Mouse (Mus musculus): ENCODE data around the gene Arhgef3. TPM values are rescaled to one million over a fixed set of nuclear protein-coding genes. Genes with fewer than 3 reads are reported as not detected.

Gene Arhgef3
- total RNA-seq (2014; rRNA removed; ENCODE audit: low replicate concordance) (21.4 and 24.1 TPM in 2 replicates), polyA plus RNA-seq (2015; fragmentation: Nextera tagmentation; extraction: Ambion mirVana) (15.2 and 17.9 TPM in 2 replicates)

DNA sequence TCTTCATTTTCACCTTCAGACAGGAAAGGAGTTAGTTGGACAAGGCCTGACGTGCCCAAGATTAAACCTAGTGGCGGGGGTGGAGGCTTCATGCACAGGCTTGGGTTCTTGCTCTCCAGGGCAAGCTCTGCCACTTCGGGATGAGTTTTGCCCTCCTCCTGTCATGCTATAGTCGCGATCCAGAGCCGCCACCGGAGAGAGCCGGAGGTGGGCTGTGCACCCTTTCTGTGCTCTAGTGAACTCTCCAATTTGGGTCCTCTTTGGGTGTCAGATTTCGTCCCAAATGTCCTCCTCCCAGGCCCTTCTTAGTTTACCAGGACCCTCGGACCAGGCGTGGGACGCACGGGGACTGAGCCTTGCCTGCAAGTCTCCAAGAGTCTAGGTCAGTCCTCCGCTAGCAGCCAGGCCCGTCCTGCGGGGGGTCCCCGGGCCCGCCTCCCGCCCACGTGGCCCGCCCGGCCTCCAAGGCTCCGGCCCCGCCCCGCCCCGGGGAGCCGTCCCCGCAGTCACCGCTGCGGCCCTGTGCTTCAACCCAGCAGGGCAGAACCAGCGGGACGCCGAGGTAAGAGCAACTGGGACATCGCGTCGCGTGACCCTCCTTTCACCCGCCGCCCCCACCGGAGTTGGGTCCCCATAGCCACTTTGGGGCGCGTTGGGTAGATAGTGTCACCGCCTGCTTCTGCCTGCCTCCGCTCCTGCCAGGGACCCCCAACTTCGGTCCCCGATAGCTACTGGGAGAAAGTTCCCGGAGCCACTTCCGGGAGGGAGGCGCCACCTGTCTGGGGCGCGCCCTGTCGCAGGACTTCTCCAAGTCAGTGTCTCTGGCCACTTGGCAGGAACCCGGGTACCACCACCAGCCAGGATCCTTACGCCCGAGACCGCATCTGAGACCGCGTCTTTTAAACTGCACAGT is at the start of gene Arhgef3:
Arhgef3 (plus strand) TSS at position 538 of the 913 bp plus-strand sequence.
- Histone ChIP-seq H3K4me1 (ENCODE audit: control insufficient read depth, insufficient read depth) (peaks cover 8% of the 10 kb centered on the region), H3K4me2 (ENCODE audit: low read depth, low read length) (peak within 1 kb of the TSS; percentile 92), H3K27ac (ENCODE audit: low read depth) (peak within 1 kb of the TSS; percentile 62), H3K27me3 (ENCODE audit: control insufficient read depth, insufficient read depth, low read length) (no peaks in the 10 kb centered on the region), H3K4me3 (ENCODE audit: low read depth, low read length) (peak within 1 kb of the TSS; percentile 86), H3K36me3 (replicated peaks; ENCODE audit: control insufficient read depth, insufficient read depth, low read length) (no peaks in the 10 kb centered on the region), H3K9me3 (replicated peaks; ENCODE audit: control insufficient read depth, low read length) (no peaks in the 10 kb centered on the region), H3K9ac (replicated peaks; ENCODE audit: low read depth, low read length) (peak within 1 kb of the TSS; percentile 78)
- no peak for TF ChIP-seq EP300 (IDR thresholded peaks at IDR 0.05; ENCODE audit: low read depth)
- ATAC-seq (ENCODE audit: insufficient read depth, low read depth), result peak; percentile 91
- WGBS, result under 1% methylated on average over 52 of the region's 58 CpGs
- DNase-seq (ENCODE audit: low spot score), result peak; percentile 68

DNA sequence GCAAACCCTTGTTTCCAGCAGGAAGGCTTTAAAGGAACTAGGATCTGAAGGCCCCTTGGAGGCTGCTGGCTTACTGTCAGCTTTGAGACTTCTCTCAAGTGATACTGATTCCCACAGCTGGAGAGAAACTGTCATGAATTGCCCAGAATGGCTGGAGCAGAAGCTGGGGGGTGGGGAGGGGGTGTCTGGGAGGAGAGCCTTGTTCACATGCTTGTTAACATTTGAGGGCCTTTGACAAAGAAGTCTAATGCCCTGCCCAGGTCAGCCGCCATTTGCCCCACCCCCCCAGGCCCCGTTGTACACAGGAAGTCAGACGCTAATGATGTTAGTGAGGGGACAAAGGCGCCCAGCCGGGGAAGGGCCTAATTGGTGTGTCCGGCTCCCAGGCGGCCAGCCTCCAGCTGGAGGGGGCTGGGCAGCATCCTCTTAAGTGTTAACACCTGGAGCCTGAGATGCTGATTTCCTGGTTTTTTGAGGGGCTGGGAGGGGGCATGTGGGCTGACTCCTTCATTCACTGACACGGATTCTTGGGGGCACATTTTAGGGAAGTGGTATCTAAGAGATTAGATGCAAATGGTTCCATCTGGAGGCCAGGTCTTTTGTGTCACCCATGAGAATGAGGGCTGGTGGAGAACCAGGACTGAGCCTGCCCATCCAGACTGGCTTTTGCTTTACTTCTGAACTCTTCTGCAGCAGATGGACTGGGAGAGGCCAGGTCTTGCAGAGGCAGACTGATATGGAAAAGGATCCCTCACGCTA is 48.3 kb upstream of the Arhgef3 start:
- WGBS, result 26% methylated on average over 9 of the region's 9 CpGs
- Histone ChIP-seq H3K4me2 (ENCODE audit: low read depth, low read length) (no peak overlapping the region), H3K9ac (replicated peaks; ENCODE audit: low read depth, low read length) (no peak overlapping the region), H3K36me3 (replicated peaks; ENCODE audit: control insufficient read depth, insufficient read depth, low read length) (no peaks in the 10 kb centered on the region), H3K9me3 (replicated peaks; ENCODE audit: control insufficient read depth, low read length) (no peaks in the 10 kb centered on the region), H3K4me3 (ENCODE audit: low read depth, low read length) (no peak overlapping the region), H3K27ac (ENCODE audit: low read depth) (0 out of 2 replicates have a peak overlapping the region, but pooled peaks have one; percentile 18), H3K27me3 (ENCODE audit: control insufficient read depth, insufficient read depth, low read length) (no peaks in the 10 kb centered on the region), H3K4me1 (ENCODE audit: control insufficient read depth, insufficient read depth) (peaks cover 29% of the 10 kb centered on the region)
- no peak for TF ChIP-seq CTCF (IDR thresholded peaks at IDR 0.05; ENCODE audit: low read depth)
- no peak for TF ChIP-seq EP300 (IDR thresholded peaks at IDR 0.05; ENCODE audit: low read depth)
- DNase-seq (ENCODE audit: low spot score), result no peak
- peak; percentile 62; the same call in 1 of the 2 replicates for ATAC-seq (ENCODE audit: insufficient read depth, low read depth)

DNA sequence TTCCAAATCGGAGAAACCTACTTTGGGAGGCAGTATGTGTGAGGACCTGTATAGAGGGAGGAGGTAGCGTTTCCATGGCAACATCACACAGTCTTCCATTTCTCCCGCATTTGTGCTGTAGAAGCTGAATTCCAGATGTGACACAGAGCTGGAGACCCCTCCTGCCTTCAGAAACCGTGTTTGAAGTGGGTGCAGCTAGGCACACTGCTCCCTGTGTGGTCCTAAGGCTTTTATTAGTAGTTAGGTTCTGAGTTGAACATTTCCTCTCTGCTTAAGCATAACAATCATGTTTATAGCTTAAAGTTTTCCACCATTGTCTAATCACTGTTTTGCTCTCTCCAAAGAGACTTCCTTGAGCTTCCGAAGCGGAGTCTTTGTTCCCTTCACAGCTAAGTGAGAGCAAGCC is 46.8 kb upstream of the Arhgef3 start:
- WGBS, result 51% methylated on average over 6 of the region's 6 CpGs
- ATAC-seq (ENCODE audit: insufficient read depth, low read depth) (no peak), DNase-seq (ENCODE audit: low spot score) (no peak)
- H3K4me1 ChIP-seq (ENCODE audit: control insufficient read depth, insufficient read depth), result peaks cover 35% of the 10 kb centered on the region
- H3K27me3 ChIP-seq (ENCODE audit: control insufficient read depth, insufficient read depth, low read length), result no peaks in the 10 kb centered on the region
- H3K9ac ChIP-seq (replicated peaks; ENCODE audit: low read depth, low read length), result no peak overlapping the region
- no peaks in the 10 kb centered on the region for H3K36me3 ChIP-seq (replicated peaks; ENCODE audit: control insufficient read depth, insufficient read depth, low read length)
- no peaks in the 10 kb centered on the region for H3K9me3 ChIP-seq (replicated peaks; ENCODE audit: control insufficient read depth, low read length)
- 0 out of 2 replicates have a peak overlapping the region, but pooled peaks have one; percentile 13 for H3K27ac ChIP-seq (ENCODE audit: low read depth)
- TF ChIP-seq CTCF (IDR thresholded peaks at IDR 0.05; ENCODE audit: low read depth) (no peak), EP300 (IDR thresholded peaks at IDR 0.05; ENCODE audit: low read depth) (no peak)
- H3K4me3 ChIP-seq (ENCODE audit: low read depth, low read length), result no peak overlapping the region
- H3K4me2 ChIP-seq (ENCODE audit: low read depth, low read length), result no peak overlapping the region

DNA sequence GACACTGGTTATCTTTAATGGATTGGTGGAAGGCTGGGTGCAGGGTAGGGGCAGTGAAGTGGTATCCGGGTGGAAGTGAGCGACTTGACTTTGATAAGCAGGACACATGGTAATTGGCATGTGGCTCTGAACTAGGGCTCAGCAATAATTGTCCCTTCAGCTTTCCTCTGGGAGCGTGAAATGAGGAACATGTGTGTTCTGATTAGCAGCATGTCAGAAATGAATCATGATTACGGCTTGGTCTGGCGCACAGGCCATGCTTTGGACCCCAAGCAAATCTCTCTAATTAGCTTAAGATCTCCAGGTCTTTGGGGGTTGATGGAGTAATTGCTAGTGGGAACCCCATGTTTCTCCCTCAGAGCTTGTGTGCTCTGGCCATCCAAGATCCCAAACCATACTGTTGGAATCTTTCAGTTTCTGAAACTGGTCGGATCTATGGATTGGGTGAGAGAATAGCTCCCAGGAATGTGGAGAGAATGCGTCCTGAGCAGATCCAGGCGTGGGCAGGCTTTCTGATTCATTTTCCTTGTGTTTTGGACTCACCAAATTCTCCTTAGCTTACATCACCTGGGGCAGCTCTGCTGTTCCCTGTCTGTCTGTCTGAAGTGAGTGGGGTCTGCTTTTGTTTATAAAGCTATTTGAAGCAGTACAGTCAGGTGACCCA is 45.1 kb upstream of the Arhgef3 start:
- 45% methylated on average over 8 of the region's 8 CpGs for WGBS
- H3K27ac ChIP-seq (ENCODE audit: low read depth), result 0 out of 2 replicates have a peak overlapping the region, but pooled peaks have one; percentile 16
- TF ChIP-seq EP300 (IDR thresholded peaks at IDR 0.05; ENCODE audit: low read depth) (no peak), CTCF (IDR thresholded peaks at IDR 0.05; ENCODE audit: low read depth) (no peak)
- H3K9me3 ChIP-seq (replicated peaks; ENCODE audit: control insufficient read depth, low read length), result no peaks in the 10 kb centered on the region
- no peak overlapping the region for H3K4me2 ChIP-seq (ENCODE audit: low read depth, low read length)
- H3K36me3 ChIP-seq (replicated peaks; ENCODE audit: control insufficient read depth, insufficient read depth, low read length), result no peaks in the 10 kb centered on the region
- no peaks in the 10 kb centered on the region for H3K27me3 ChIP-seq (ENCODE audit: control insufficient read depth, insufficient read depth, low read length)
- DNase-seq (ENCODE audit: low spot score) (no peak), ATAC-seq (ENCODE audit: insufficient read depth, low read depth) (no peak)
- peaks cover 36% of the 10 kb centered on the region for H3K4me1 ChIP-seq (ENCODE audit: control insufficient read depth, insufficient read depth)
- no peak overlapping the region for H3K9ac ChIP-seq (replicated peaks; ENCODE audit: low read depth, low read length)
- no peak overlapping the region for H3K4me3 ChIP-seq (ENCODE audit: low read depth, low read length)

DNA sequence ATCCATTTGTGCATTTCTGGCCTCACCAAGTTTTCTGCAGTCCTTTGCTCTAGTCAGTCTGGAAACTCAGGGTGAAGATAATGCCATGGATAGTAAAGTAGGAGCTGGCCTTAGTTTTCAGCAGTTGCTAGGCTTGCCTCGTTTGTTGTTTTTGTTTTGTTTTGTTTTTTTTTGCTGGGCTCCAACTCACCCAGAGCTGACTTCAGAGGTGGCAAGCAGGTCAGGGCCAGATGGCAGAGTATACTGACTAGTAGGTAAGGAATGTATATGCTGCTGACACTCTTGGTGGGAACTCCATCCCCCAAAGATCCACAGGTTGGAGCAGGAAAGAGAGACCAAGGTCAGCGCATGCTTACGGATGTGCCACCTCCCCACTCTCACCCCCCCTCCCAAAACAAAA is 44.6 kb upstream of the Arhgef3 start:
- no peak for TF ChIP-seq EP300 (IDR thresholded peaks at IDR 0.05; ENCODE audit: low read depth)
- no peak for TF ChIP-seq CTCF (IDR thresholded peaks at IDR 0.05; ENCODE audit: low read depth)
- no peaks in the 10 kb centered on the region for H3K9me3 ChIP-seq (replicated peaks; ENCODE audit: control insufficient read depth, low read length)
- WGBS, result 39% methylated on average over 3 of the region's 3 CpGs
- 0 out of 2 replicates have a peak overlapping the region, but pooled peaks have one; percentile 16 for H3K27ac ChIP-seq (ENCODE audit: low read depth)
- no peak overlapping the region for H3K9ac ChIP-seq (replicated peaks; ENCODE audit: low read depth, low read length)
- no peak for DNase-seq (ENCODE audit: low spot score)
- no peak overlapping the region for H3K4me2 ChIP-seq (ENCODE audit: low read depth, low read length)
- peaks cover 40% of the 10 kb centered on the region for H3K4me1 ChIP-seq (ENCODE audit: control insufficient read depth, insufficient read depth)
- no peaks in the 10 kb centered on the region for H3K27me3 ChIP-seq (ENCODE audit: control insufficient read depth, insufficient read depth, low read length)
- no peaks in the 10 kb centered on the region for H3K36me3 ChIP-seq (replicated peaks; ENCODE audit: control insufficient read depth, insufficient read depth, low read length)
- no peak for ATAC-seq (ENCODE audit: insufficient read depth, low read depth)
- no peak overlapping the region for H3K4me3 ChIP-seq (ENCODE audit: low read depth, low read length)
